Mouse (Mus musculus) left cerebral cortex, postnatal 36 days (tissue): ENCODE results near the gene Gpr65. TPM values are rescaled to one million over a fixed set of nuclear protein-coding genes. Genes with fewer than 3 reads are reported as not detected.
"Not testable (repeated sequence)": the region's sequence is repeated elsewhere in the genome, so short reads cannot be mapped to it uniquely, and the experiment has no call there.

Experiments used
- DNase-seq, 2 experiments: peaks; one replicate each; pipeline ENCODE4 v3.0.0; 2021 to 2022; ENCODE audit warnings: low spot score in 2 of 2, mixed read lengths in 1 of 2
- intact Hi-C: fragments of 180-260 bp; cut with DNase I; formaldehyde crosslinking; loops from one replicate; pipeline ENCODE4 v1.15.1; 2025
- total RNA-seq, 2 experiments: library from RNA; stranded (reverse); gene quantifications; 2 replicates each; pipeline ENCODE4 v1.2.3; 2021

Gpr65 gene
- total RNA-seq, 2 experiments from 2014 or later = 0.20 TPM; not detected in 1

DNA sequence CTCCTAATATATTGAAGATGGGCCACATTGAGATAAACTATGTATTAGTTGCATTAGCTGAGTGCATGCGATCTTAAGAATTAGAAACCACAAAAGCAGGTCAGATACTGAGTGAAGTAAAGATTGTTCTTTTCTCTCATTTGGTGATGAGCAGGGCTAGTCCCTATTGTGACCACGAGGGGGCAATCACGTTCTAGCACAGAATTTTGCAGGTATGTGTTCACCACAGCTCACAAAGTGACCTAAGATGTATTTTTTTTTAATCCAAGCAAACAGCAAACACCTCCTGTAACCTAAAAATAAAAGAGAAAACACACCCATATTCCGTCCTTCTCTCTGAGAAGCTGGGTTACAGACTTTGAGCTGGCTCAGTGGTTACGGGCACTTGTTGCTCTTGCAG lies 12.1 kb downstream of the Gpr65 start:
- DNase-seq = peak; percentile 47 to 56
- intact Hi-C loops = loop anchor here (2.0 to 10.0 kb wide), 2 partner anchors 64 to 340 kb away; no protein-coding TSS in a partner anchor

GRCm38 (mm10) chr12:98280996-98281395 lies 12.6 kb downstream of the Gpr65 start:
- DNase-seq = no peak
- intact Hi-C loops = loop anchor here (2.0 to 10.0 kb wide), 2 partner anchors 64 to 340 kb away; no protein-coding TSS in a partner anchor

DNA sequence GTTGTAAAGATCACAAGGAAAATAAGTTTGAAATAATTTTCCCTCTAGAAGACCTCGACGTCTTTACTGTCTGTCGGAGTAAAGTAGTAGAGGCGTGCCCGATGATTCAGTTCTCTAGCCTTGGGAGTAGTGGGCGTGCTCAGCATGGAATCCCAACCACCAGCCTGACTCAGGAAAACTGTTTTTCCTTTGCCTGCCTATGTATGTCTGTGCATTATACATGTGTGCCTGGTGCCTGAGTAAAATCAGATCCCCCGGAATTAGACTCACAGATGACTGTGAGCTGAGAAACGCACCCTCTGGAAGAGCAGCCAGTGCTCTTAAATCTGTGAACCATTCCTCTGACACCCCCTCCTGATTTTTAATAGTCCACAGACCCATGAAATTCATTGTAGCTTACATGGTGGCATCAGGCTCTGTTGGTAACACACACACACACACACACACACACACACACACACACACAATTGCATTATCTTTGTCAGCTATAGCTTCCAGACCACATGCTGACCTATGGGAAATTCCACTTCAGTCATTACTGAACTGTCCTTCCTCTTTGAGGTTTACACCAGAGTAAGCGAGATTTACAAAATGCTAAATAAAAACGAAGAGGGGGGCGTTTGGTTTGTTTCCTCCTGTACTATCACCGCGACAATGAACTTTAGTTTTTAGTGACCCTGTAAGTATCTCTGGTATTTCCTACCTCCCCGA lies 14.5 kb downstream of the Gpr65 start:
- intact Hi-C loops = loop anchor here (10.0 kb wide), 1 partner anchor 62 kb away; no protein-coding TSS in a partner anchor
- peak; percentile 38 to 42 for DNase-seq

DNA sequence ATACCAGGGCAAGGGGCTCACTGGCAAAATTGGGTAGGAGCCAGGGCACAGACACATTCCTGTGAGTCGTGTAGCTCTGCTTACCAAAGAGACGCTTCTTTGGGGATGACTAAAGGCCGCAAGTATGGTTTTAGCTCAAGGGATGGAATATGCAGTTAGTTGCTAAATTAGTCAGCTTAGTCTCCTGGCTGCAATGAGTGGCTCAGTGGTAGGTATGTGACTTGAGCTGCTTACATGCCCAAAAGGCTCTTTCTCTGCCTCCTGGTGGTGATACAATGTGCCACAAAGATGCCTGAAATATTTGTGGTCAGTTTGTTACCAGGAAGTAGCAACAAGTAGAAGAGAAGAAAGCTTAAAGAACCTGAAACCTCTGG lies 15.0 kb downstream of the Gpr65 start:
- intact Hi-C loops = loop anchor here (10.0 kb wide), 1 partner anchor 61 kb away; no protein-coding TSS in a partner anchor
- no peak for DNase-seq

- intact Hi-C loops = loop anchor here (10.0 kb wide), 1 partner anchor 60 kb away; no protein-coding TSS in a partner anchor
These were observed 16.0 kb downstream of the Gpr65 start for GRCm38 (mm10) chr12:98284477-98284876.

GRCm38 (mm10) chr12:98290475-98290874 lies 22.0 kb downstream of the Gpr65 start:
- intact Hi-C loops = no loop called here
- no peak for DNase-seq

More at GRCm38 (mm10) chr12:98284477-98284876, 16.0 kb downstream of the Gpr65 start:
- DNase-seq = no peak

- no peak for DNase-seq
- intact Hi-C loops = no loop called here
These were observed 23.8 kb downstream of the Gpr65 start for GRCm38 (mm10) chr12:98292278-98292677.

- intact Hi-C loops = no loop called here
- no peak for DNase-seq
These were observed 25.8 kb downstream of the Gpr65 start for GRCm38 (mm10) chr12:98294241-98294640.

GRCm38 (mm10) chr12:98301980-98302379 lies 33.5 kb downstream of the Gpr65 start:
- DNase-seq = no peak
- intact Hi-C loops = no loop called here

GRCm38 (mm10) chr12:98303013-98303412 lies 34.6 kb downstream of the Gpr65 start:
- intact Hi-C loops = no loop called here
- no peak for DNase-seq

DNA sequence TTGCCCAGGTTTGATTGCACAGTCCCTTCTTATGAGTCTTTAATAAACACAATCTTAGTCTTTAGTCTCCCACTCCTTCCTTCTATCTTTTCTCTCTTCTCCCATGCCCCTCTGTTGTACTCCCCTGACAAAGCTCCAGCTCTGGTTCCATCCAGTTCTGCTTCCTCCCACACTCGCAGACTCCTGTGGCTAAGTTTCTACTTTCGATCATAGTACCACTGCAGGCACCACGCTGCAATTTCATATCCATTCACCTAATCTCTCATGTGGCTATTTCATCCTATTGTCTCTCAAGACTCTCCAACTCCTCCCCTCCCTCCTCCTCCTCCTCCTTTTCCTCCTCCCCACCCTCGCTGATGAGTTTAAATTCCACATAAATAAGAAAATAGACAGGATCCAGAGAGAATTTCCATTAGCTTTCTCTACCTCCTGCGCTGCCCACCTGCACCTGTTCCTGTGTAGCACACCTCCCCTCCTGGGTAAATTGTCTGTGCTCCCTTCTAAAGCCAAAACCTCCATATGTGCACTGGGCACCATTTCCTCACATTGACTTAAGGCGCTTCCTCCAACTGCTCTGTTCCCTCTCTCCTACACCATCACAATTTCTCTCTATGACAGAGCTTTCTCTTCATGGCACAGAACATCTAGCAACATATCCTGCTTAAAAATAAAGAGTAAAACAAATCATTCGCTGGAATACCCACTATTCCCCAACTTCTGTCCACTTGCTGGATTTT lies 38.9 kb downstream of the Gpr65 start:
- peak; percentile 5 to 21 for DNase-seq
- intact Hi-C loops = no loop called here

DNA sequence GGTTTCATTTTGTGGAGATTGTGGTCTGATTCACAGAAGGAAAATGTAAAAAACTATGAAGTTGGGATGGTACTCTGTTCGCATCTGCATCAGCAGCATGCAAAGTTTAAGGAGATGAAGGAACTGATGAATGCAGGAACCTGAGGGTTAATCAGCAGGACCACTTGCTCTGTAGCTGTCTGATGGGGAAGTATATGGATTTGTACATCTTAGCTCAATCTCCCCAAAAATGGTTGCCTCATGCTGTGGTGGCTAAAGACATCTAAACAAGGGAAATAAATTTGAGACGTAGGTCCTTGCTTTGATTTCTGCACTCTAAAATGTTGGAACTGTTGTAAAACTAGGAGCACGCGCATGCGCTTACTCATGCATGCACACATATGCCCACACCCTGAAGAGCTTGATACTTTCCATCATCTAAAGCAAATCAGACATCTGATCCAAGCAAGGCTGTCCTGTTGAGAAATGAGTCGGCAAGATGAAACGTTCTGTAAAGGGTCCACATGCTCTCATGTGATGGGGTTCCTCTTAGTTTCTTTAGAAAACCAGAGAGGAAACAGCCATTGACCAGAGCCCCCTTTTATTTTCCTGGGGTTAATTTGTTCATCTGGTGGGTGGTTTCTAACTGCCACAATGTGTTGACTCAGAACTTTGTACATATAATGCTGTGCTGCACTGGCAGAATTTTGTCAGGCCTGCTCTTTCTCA lies 43.1 kb downstream of the Gpr65 start:
- no peak for DNase-seq
- intact Hi-C loops = no loop called here

DNA sequence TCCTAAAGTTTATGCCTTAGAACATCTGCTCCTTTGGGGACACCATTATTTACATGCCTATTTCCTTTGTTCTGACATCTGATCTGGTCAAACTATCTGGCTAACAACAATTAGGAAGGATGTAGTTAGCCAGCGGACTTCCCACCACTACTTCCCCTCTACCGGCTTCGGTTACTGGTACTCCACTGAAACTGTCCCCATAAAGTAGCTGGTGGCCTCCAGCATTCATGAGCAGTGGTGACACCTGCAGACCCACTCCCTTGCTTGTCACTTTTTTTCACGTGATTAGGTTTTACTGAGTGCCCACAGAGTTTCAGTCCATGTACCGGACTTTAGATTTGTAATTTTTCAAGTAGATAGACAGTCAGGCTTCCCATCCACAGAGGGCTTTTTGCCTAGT lies 47.5 kb downstream of the Gpr65 start:
- no peak for DNase-seq
- intact Hi-C loops = no loop called here

- intact Hi-C loops = no loop called here
- no peak for DNase-seq
These were observed 49.4 kb downstream of the Gpr65 start for GRCm38 (mm10) chr12:98317718-98318340.

GRCm38 (mm10) chr12:98322426-98322825 lies 54.0 kb downstream of the Gpr65 start:
- DNase-seq = no peak
- intact Hi-C loops = loop anchor here (5.0 kb wide), 1 partner anchor 300 kb away; no protein-coding TSS in a partner anchor

DNA sequence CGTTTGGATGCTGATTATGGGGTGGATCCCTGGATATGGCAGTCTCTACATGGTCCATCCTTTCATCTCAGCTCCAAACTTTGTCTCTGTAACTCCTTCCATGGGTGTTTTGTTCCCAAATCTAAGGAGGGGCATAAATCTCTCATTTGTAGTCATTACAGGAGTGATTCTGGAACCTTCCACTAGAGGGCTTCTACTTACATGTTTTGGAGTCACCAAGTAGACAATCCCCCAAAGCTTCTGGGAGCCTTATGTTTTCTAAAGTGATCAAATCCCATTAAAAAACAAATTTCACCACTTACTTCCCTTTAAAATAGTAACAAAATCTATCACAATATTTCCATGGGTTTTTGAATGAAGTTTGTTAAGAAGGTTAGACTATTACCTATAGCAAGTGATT lies 55.7 kb downstream of the Gpr65 start:
- not testable (repeated sequence) for DNase-seq
- intact Hi-C loops = loop anchor here (5.0 kb wide), 1 partner anchor 298 kb away; no protein-coding TSS in a partner anchor
